Mouse (Mus musculus): ENCODE data around the gene Arhgap44.

DNA sequence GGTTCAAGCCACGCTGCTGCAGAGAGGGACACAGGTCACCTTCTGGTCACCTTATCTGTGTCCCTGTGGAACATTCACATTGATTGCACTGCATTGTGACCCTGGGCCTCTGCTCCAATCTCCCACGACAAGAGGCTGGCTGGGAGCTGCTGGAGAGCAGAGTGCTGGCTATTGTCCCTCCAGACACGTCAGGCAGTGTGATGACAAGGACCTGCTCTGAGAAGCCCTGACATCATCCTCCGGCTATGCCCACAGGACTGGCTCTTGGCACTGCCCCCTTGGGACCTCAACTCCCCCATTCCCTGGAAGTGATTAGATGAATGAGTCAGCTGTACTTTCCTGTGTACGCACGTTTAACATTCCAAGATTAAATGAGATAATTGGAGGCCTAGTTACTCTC lies 46.7 kb upstream of the Arhgap44 start:
- TF ChIP-seq CTCF (IDR thresholded peaks at IDR 0.05; ENCODE audit: control insufficient read depth, insufficient read depth, low read length): no peak
- no peak for TF ChIP-seq POLR2A (IDR thresholded peaks at IDR 0.05; ENCODE audit: borderline replicate concordance, control insufficient read depth, low read depth, low read length)

All from bone marrow, adult 2 months (tissue).